Mouse (Mus musculus): ENCODE data around the gene Gm10961.

DNA sequence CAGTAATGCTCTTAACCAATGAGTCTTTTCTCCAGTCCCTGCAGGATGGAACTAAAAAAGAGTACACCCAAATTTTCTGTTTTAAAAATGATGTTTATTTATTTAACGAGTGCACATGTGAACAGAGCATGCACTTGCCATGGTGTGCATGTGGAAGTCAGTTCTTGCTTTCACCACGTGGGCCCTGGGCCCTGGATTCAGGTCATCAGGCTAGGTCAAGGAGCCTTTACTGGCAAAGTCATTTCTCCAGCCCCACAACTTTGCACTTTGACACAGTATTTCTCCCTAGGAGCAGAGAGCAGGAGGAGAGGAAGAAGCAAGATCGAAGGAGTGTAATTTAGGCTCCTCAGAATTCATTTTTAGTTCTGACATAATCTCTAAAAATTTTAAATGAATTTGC lies 23.7 kb downstream of the Gm10961 start:
- no peak for TF ChIP-seq CTCF (IDR thresholded peaks at IDR 0.05; ENCODE audit: insufficient read depth, low read length)
- no peak for TF ChIP-seq POLR2A (IDR thresholded peaks at IDR 0.05; ENCODE audit: borderline replicate concordance, extremely low read depth, low read depth, low read length)

Data from lung, adult 2 months (tissue).